Mouse (Mus musculus) heart, embryonic 16.5 days (tissue): ENCODE measurements at regions not wholly inside any gene's neighbourhood (a gene's known extent, or its start where the extent isn't known, plus 50 kb on each side); places are given as distances from the start of the nearest gene placed in this dataset.

Source experiments
- ATAC-seq: fragments of 200-750 bp; cut with Nextera tagmentation; replicated peaks from 2 replicates; pipeline ENCODE4 v1.8.0; 2017; ENCODE audit warnings: moderate number of reproducible peaks; ENCODE audit not compliant: insufficient read depth, low FRiP score; ENCODE audit errors: extremely low read depth
- H3K27ac ChIP-seq: fragments of 300-500 bp; sonication (generic); 2 replicates; pipeline ENCODE4 v1.5.1; 2014; ENCODE audit warnings: mild to moderate bottlenecking, low read length, control low read depth, moderate library complexity
- H3K27me3 ChIP-seq: fragments of 300-500 bp; sonication (generic); 2 replicates; pipeline ENCODE4 v1.6.1; 2014; ENCODE audit warnings: low read length, mixed read lengths; ENCODE audit not compliant: control insufficient read depth, insufficient read depth
- H3K36me3 ChIP-seq: fragments of 300-500 bp; sonication (generic); 2 replicates; pipeline ENCODE4 v1.6.1; 2014; ENCODE audit not compliant: control insufficient read depth, insufficient read depth
- H3K4me1 ChIP-seq: fragments of 300-500 bp; sonication (generic); 2 replicates; pipeline ENCODE4 v1.6.1; 2014; ENCODE audit warnings: low read length, mixed read lengths; ENCODE audit not compliant: control insufficient read depth, insufficient read depth
- H3K4me2 ChIP-seq: fragments of 300-500 bp; sonication (generic); 2 replicates; pipeline ENCODE4 v1.6.1; 2014; ENCODE audit warnings: low read depth, mild to moderate bottlenecking, control low read depth, low read length
- H3K4me3 ChIP-seq: fragments of 300-500 bp; sonication (generic); 2 replicates; pipeline ENCODE4 v1.5.1; 2014; ENCODE audit warnings: mild to moderate bottlenecking, control low read depth, low read length
- H3K9ac ChIP-seq: fragments of 300-500 bp; sonication (generic); 2 replicates; pipeline ENCODE4 v1.6.1; 2014; ENCODE audit warnings: low read length, control low read depth
- H3K9me3 ChIP-seq: fragments of 300-500 bp; sonication (generic); replicated peaks from 2 replicates; pipeline ENCODE4 v1.6.1; 2016; ENCODE audit warnings: low read length; ENCODE audit not compliant: control insufficient read depth
- WGBS: fragments of 180-500 bp; shearing (Covaris S2); extraction: QIAGEN DNeasy Blood & Tissue Kit; methylation state at CpG from one replicate; pipeline ENCODE4 v1.1.7; 2014; 5-methylcytosine and 5-hydroxymethylcytosine counted together

GRCm38 (mm10) chr2:116976951-116977503 lies 98.5 kb downstream of the Tmco5 start:
- 24% methylated on average over 9 of the region's 9 CpGs for WGBS
- Histone ChIP-seq H3K4me2 (peak overlapping the region; percentile 80), H3K4me3 (no peak overlapping the region), H3K9ac (peak overlapping the region; percentile 77; the same call in 1 of the 2 replicates), H3K36me3 (no peaks in the 10 kb centered on the region), H3K9me3 (no peaks in the 10 kb centered on the region), H3K4me1 (peaks cover 27% of the 10 kb centered on the region), H3K27ac (peak overlapping the region; percentile 85), H3K27me3 (no peaks in the 10 kb centered on the region)
- ATAC-seq = no peak

GRCm38 (mm10) chr2:116977771-116978600 lies 99.5 kb downstream of the Tmco5 start:
- Histone ChIP-seq H3K4me1 (peaks cover 19% of the 10 kb centered on the region), H3K27me3 (no peaks in the 10 kb centered on the region), H3K9ac (no peak overlapping the region), H3K9me3 (no peaks in the 10 kb centered on the region), H3K36me3 (no peaks in the 10 kb centered on the region), H3K4me2 (no peak overlapping the region), H3K27ac (no peak overlapping the region), H3K4me3 (no peak overlapping the region)
- WGBS = 62% methylated on average over 10 of the region's 10 CpGs
- no peak for ATAC-seq

GRCm38 (mm10) chr2:116978809-116979208 lies 100.3 kb downstream of the Tmco5 start:
- no peaks in the 10 kb centered on the region for H3K27me3 ChIP-seq
- H3K9ac ChIP-seq = no peak overlapping the region
- H3K36me3 ChIP-seq = no peaks in the 10 kb centered on the region
- no peak for ATAC-seq
- peaks cover 20% of the 10 kb centered on the region for H3K4me1 ChIP-seq
- H3K27ac ChIP-seq = no peak overlapping the region
- H3K4me3 ChIP-seq = no peak overlapping the region
- WGBS = 76% methylated on average over 4 of the region's 4 CpGs
- H3K9me3 ChIP-seq = no peaks in the 10 kb centered on the region
- H3K4me2 ChIP-seq = no peak overlapping the region

- Histone ChIP-seq H3K36me3 (no peaks in the 10 kb centered on the region), H3K4me1 (peaks cover 22% of the 10 kb centered on the region), H3K27ac (peak overlapping the region; percentile 62), H3K9ac (no peak overlapping the region), H3K4me2 (no peak overlapping the region), H3K9me3 (no peaks in the 10 kb centered on the region), H3K4me3 (no peak overlapping the region), H3K27me3 (no peaks in the 10 kb centered on the region)
- WGBS = 22% methylated on average over 10 of the region's 10 CpGs
- no peak for ATAC-seq
These were observed 101.3 kb downstream of the Tmco5 start for GRCm38 (mm10) chr2:116979561-116980391.

- WGBS = 46% methylated on average over 5 of the region's 5 CpGs
- Histone ChIP-seq H3K27me3 (no peaks in the 10 kb centered on the region), H3K4me2 (no peak overlapping the region)
These were observed 102.2 kb downstream of the Tmco5 start for GRCm38 (mm10) chr2:116980692-116981091.

GRCm38 (mm10) chr2:116983351-116983750 lies 104.9 kb downstream of the Tmco5 start:
- no peaks in the 10 kb centered on the region for H3K9me3 ChIP-seq
- no peak overlapping the region for H3K4me3 ChIP-seq
- ATAC-seq = no peak
- 86% methylated on average over 5 of the region's 5 CpGs for WGBS
- peak overlapping the region; percentile 24; the same call in 1 of the 2 replicates for H3K27ac ChIP-seq
- no peak overlapping the region for H3K9ac ChIP-seq
- peaks cover 17% of the 10 kb centered on the region for H3K4me1 ChIP-seq
- no peaks in the 10 kb centered on the region for H3K27me3 ChIP-seq
- no peak overlapping the region for H3K4me2 ChIP-seq
- no peaks in the 10 kb centered on the region for H3K36me3 ChIP-seq

More at GRCm38 (mm10) chr2:116980692-116981091, 102.2 kb downstream of the Tmco5 start:
- Histone ChIP-seq H3K36me3 (no peaks in the 10 kb centered on the region), H3K9me3 (no peaks in the 10 kb centered on the region), H3K27ac (peak overlapping the region; percentile 40), H3K9ac (no peak overlapping the region), H3K4me1 (peaks cover 28% of the 10 kb centered on the region), H3K4me3 (no peak overlapping the region)
- ATAC-seq = no peak

GRCm38 (mm10) chr2:116983821-116984351 lies 105.4 kb downstream of the Tmco5 start:
- H3K27ac ChIP-seq = peak overlapping the region; percentile 24; the same call in 1 of the 2 replicates

GRCm38 (mm10) chr2:116984597-116984996 lies 106.1 kb downstream of the Tmco5 start:
- no peaks in the 10 kb centered on the region for H3K9me3 ChIP-seq
- no peaks in the 10 kb centered on the region for H3K27me3 ChIP-seq
- H3K9ac ChIP-seq = no peak overlapping the region
- H3K36me3 ChIP-seq = no peaks in the 10 kb centered on the region
- H3K27ac ChIP-seq = no peak overlapping the region; the same call in 1 of the 2 replicates
- ATAC-seq = no peak
- 70% methylated on average over 3 of the region's 3 CpGs for WGBS
- H3K4me1 ChIP-seq = peaks cover 17% of the 10 kb centered on the region
- no peak overlapping the region for H3K4me2 ChIP-seq
- H3K4me3 ChIP-seq = no peak overlapping the region

More at GRCm38 (mm10) chr2:116983821-116984351, 105.4 kb downstream of the Tmco5 start:
- Histone ChIP-seq H3K4me1 (peaks cover 17% of the 10 kb centered on the region), H3K9ac (no peak overlapping the region), H3K27me3 (no peaks in the 10 kb centered on the region), H3K9me3 (no peaks in the 10 kb centered on the region), H3K4me3 (no peak overlapping the region), H3K36me3 (no peaks in the 10 kb centered on the region), H3K4me2 (peak overlapping the region; percentile 27; the same call in 1 of the 2 replicates)
- whole genome bisulfite sequencing = 29% methylated on average over 10 of the region's 10 CpGs
- ATAC-seq = no peak
